Mouse (Mus musculus) limb, embryonic 14.5 days (tissue): Measurements from ENCODE around the gene H2-Ob. TPM values are rescaled to one million over a fixed set of nuclear protein-coding genes. Genes with fewer than 3 reads are reported as not detected.
A peak's percentile ranks its signal among the peaks of the same experiment; 100 is the strongest.

Experiments
- ATAC-seq: fragments of 200-750 bp; cut with Nextera tagmentation; 2 replicates; pipeline ENCODE4 v1.8.0; 2017; ENCODE audit warnings: low read depth, moderate number of reproducible peaks, moderate TSS enrichment; ENCODE audit not compliant: low FRiP score
- DNase-seq: peaks from one replicate; pipeline ENCODE4 v3.0.0-alpha.2; 2015; ENCODE audit warnings: low spot score
- H3K27ac ChIP-seq: fragments of 300-500 bp; sonication (generic); replicated peaks from 2 replicates; pipeline ENCODE4 v1.5.1; 2014; ENCODE audit warnings: low read depth, mild to moderate bottlenecking, low read length, moderate library complexity, mixed read lengths
- H3K27me3 ChIP-seq: fragments of 300-500 bp; sonication (generic); 2 replicates; pipeline ENCODE4 v1.6.1; 2014; ENCODE audit warnings: low read length, mixed read lengths; ENCODE audit not compliant: control insufficient read depth, insufficient read depth
- H3K36me3 ChIP-seq: fragments of 300-500 bp; sonication (generic); 2 replicates; pipeline ENCODE4 v1.6.1; 2014; ENCODE audit warnings: mild to moderate bottlenecking, low read length, moderate library complexity, mixed read lengths; ENCODE audit not compliant: control insufficient read depth, insufficient read depth
- H3K4me1 ChIP-seq: fragments of 300-500 bp; sonication (generic); 2 replicates; pipeline ENCODE4 v1.6.1; 2014; ENCODE audit warnings: antibody characterized with exemption, low read length, mixed read lengths; ENCODE audit not compliant: control insufficient read depth, insufficient read depth
- H3K4me2 ChIP-seq: fragments of 300-500 bp; sonication (generic); replicated peaks from 2 replicates; pipeline ENCODE4 v1.6.1; 2014; ENCODE audit warnings: low read depth, mild to moderate bottlenecking, low read length, moderate library complexity; ENCODE audit not compliant: severe bottlenecking
- H3K4me3 ChIP-seq: fragments of 300-500 bp; sonication (generic); replicated peaks from 2 replicates; pipeline ENCODE4 v1.5.1; 2014; ENCODE audit warnings: low read length
- H3K9ac ChIP-seq: fragments of 300-500 bp; sonication (generic); 2 replicates; pipeline ENCODE4 v1.6.1; 2014; ENCODE audit warnings: mild to moderate bottlenecking, low read depth, low read length, moderate library complexity; ENCODE audit not compliant: severe bottlenecking
- H3K9me3 ChIP-seq: fragments of 300-500 bp; sonication (generic); 2 replicates; pipeline ENCODE4 v1.6.1; 2016; ENCODE audit warnings: low read length; ENCODE audit not compliant: control insufficient read depth
- POLR2A ChIP-seq: fragments of 200-500 bp; IDR thresholded peaks from 2 replicates; pipeline ENCODE4 v1.8.0; 2012; ENCODE audit warnings: inconsistent platforms, mild to moderate bottlenecking, moderate library complexity, borderline replicate concordance; ENCODE audit not compliant: insufficient read depth, insufficient read length; ENCODE audit errors: extremely low read depth
- WGBS: fragments of 180-500 bp; shearing (Covaris S2); extraction: QIAGEN DNeasy Blood & Tissue Kit; methylation state at CpG from one replicate; pipeline ENCODE4 v1.1.7; 2014; 5-methylcytosine and 5-hydroxymethylcytosine counted together
- polyA plus RNA-seq, 2 experiments: library from polyadenylated mRNA; depleted of rRNA in 1 of 2; stranded (reverse) in 1 of 2; unstranded in 1 of 2; fragments of >200 nt; fragmentation: Nextera tagmentation in 1 of 2; extraction: Ambion mirVana in 1 of 2; gene quantifications; 2 replicates each; pipeline versions ENCODE4 v1.2.1 to v1.2.3; 2012 to 2014

H2-Ob gene
- polyA plus RNA-seq, 2 experiments, result 0.06 TPM; not detected in 1

DNA sequence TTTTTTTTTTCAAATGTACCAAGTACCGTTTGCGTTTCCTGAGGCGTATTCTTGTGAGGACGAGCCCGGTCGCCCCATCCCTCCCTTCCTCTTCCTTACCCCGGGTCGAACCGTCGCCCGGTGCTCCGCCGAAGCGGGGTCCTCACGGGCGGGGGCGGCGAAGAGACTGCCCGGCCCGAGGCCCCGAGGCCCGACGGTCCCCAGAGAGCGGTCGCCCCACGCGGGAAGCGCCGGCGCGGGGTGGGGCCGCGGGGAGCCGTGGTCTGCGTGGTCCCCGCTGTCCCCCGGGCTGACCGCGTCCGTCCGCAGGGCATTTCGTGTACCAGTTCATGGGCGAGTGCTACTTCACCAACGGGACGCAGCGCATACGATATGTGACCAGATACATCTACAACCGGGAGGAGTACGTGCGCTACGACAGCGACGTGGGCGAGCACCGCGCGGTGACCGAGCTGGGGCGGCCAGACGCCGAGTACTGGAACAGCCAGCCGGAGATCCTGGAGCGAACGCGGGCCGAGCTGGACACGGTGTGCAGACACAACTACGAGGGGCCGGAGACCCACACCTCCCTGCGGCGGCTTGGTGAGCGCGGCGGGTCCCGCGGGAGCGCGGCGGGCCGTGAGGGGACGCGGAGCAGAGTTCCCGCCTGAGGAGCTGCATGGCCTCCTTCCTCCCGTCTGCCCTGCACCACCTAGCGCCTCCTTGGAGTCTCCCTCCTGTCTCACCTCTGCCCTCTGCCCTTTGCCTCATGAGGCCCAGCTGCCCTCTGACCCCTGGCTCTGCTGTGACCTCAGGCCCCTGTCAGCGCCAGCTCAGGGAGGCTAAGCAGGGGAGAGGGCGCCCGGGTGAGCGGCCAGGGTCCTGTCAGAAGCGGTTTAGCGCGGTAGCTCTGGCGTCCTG lies 26.0 kb downstream of the H2-Ob start:
- Histone ChIP-seq H3K36me3 (no peaks in the 10 kb centered on the region), H3K27me3 (peaks cover 27% of the 10 kb centered on the region), H3K27ac (no peak overlapping the region), H3K4me3 (peak overlapping the region; percentile 46), H3K4me2 (peak overlapping the region; percentile 94), H3K9me3 (no peaks in the 10 kb centered on the region), H3K4me1 (0 out of 2 replicates have a peak, but pooled peaks cover 3% of the 10 kb centered on the region), H3K9ac (peak overlapping the region; percentile 44)
- 2% methylated on average over 89 of the region's 93 CpGs for WGBS
- no peak for TF ChIP-seq POLR2A
- DNase-seq (no peak), ATAC-seq (no peak)

DNA sequence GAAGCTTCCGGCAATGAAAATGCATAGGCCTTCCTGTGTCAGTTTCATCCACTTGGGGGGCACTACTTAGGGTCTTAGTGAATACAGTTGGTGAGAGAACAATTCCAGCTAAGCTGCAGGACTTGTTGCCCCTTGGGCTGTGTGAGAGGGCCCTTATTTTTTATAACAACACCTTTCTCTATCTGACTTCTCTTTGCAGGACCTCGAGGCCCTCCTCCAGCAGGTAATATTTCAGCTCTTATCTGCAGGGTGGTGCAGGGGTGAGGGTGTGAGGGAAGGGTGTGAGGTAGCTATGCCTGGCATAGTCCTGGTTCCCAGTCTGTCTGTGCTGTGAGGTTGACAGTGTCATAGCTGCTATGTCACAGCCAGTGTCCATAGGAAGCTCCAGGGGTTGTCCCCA lies 29.6 kb downstream of the H2-Ob start:
- 68% methylated on average over 2 of the region's 2 CpGs for WGBS
- Histone ChIP-seq H3K9ac (no peak overlapping the region), H3K4me1 (0 out of 2 replicates have a peak, but pooled peaks cover 3% of the 10 kb centered on the region), H3K9me3 (no peaks in the 10 kb centered on the region), H3K27me3 (peaks cover 24% of the 10 kb centered on the region), H3K36me3 (no peaks in the 10 kb centered on the region), H3K27ac (no peak overlapping the region), H3K4me2 (no peak overlapping the region), H3K4me3 (no peak overlapping the region)
- no peak for DNase-seq
- ATAC-seq, result no peak
- TF ChIP-seq POLR2A, result no peak

DNA sequence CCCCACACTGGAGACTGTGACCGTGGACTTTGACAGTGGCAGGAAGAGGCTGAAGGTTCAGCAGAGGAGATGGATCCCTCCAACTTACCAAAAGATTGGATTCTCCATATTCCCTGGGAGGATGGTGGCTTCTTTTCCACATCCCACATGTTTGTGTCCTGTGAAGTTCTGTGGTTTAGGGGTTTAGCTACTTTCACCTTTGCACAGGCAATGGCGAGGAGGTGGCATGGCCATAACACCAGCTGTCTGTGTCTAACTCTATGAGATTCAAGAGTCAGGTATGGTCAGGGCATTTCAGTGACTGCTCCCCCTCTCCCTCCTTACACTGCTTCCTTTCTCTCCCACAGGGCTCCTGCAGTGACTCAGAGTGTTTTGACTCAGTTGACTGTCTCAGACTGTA lies 30.0 kb downstream of the H2-Ob start:
- no peaks in the 10 kb centered on the region for H3K9me3 ChIP-seq
- TF ChIP-seq POLR2A, result no peak
- H3K4me3 ChIP-seq, result no peak overlapping the region
- 77% methylated on average over 2 of the region's 2 CpGs for WGBS
- no peaks in the 10 kb centered on the region for H3K36me3 ChIP-seq
- H3K4me2 ChIP-seq, result no peak overlapping the region
- H3K9ac ChIP-seq, result no peak overlapping the region
- ATAC-seq (no peak), DNase-seq (no peak)
- 0 out of 2 replicates have a peak, but pooled peaks cover 3% of the 10 kb centered on the region for H3K4me1 ChIP-seq
- H3K27me3 ChIP-seq, result peaks cover 19% of the 10 kb centered on the region
- H3K27ac ChIP-seq, result no peak overlapping the region

DNA sequence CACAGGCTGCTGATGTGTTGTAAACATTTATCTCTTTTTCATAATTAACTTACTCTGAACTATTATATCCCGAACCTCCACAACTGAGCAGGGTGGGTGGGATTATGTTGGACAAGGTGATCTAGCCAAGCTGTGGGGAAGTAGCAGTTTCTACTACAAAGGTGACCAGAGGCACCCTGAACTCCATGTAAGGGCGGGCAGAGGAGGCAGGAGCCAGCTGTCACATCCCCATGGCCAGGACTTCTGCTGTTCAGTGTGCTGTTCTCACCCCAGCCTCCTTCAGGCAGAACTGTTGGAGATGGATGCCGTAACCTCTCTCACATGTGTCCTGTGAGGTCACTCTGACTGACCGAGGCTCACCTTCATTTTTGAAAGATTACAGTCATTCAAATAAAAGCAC lies 31.1 kb downstream of the H2-Ob start:
- ATAC-seq (no peak), DNase-seq (no peak)
- Histone ChIP-seq H3K4me3 (no peak overlapping the region), H3K27me3 (peaks cover 9% of the 10 kb centered on the region), H3K9ac (no peak overlapping the region), H3K27ac (no peak overlapping the region), H3K4me2 (no peak overlapping the region), H3K9me3 (no peaks in the 10 kb centered on the region), H3K4me1 (no peaks in the 10 kb centered on the region), H3K36me3 (no peaks in the 10 kb centered on the region)
- no peak for TF ChIP-seq POLR2A
- 69% methylated on average over 4 of the region's 4 CpGs for WGBS

DNA sequence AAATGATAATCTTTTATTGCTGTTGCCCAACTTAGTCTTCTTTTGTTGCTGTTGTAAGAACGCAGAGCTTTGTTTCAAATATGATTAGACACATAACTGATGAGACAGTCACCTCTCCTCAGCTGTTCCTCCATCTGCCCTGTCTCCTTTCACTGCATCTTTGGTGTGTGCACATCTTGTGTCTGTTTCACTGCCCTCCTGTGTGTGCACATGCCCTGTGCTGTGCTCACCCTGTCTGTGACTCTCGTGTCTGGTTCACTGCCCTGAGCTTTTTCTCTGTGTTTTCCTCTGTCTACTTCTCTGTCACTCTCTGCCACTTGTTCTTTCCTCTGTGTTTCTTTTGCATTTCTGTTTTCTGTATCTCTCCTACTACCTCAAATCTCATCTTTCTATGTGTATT lies 31.5 kb downstream of the H2-Ob start:
- no peak for ATAC-seq
- Histone ChIP-seq H3K36me3 (no peaks in the 10 kb centered on the region), H3K4me1 (no peaks in the 10 kb centered on the region), H3K4me2 (no peak overlapping the region), H3K4me3 (no peak overlapping the region), H3K27me3 (peaks cover 4% of the 10 kb centered on the region), H3K27ac (no peak overlapping the region), H3K9me3 (no peaks in the 10 kb centered on the region), H3K9ac (no peak overlapping the region)
- DNase-seq, result no peak
- no peak for TF ChIP-seq POLR2A
- 73% methylated on average over 2 of the region's 2 CpGs for WGBS
